Mouse (Mus musculus): ENCODE results near the gene Fyco1. TPM values are rescaled to one million over a fixed set of nuclear protein-coding genes. Genes with fewer than 3 reads are reported as not detected.
"Not testable (repeated sequence)": the region's sequence is repeated elsewhere in the genome, so short reads cannot be mapped to it uniquely, and the experiment has no call there.

Gene Fyco1
- total RNA-seq, 2 experiments from 2014 or later: 41.3 to 47.8 TPM

DNA sequence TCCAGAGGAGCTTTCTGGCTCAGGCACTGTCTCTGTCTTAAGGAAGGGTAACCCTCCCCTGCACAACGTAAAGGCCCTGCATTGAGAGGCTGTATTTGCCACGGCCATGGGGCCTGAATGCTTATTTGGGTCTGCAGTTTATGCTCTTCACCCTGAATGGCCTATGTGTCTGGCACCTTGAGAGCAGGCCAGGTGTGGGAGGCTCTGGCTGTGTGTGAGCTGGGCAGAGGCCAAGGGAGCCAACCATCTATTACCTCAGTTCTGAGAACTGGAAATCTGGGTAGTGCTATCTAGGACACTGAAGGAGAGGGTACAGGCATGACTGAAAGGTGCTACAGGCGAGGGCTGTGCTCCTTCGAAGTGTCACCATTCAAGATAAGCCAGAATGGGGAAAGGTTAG lies 36.9 kb downstream of the Fyco1 start:
- no peak for DNase-seq

DNA sequence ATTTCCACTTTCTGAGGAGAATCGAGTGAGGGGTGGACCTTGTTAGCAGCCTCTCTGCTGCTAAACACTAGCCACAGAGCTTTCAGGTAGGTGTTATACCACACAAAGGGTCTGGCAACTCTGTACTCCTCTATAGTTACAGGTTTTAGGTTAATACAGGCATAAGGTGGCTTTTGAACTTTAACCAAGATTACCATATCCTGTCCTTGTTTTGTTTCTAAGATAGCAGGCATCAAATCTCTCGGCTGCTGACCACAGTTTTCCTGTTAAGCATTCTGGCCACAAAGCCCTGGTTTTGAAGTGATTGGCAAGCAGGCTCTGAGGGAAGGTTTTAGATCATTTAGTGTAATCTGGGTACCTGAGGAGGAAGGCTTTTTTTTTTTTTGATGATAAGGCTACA lies 37.4 kb downstream of the Fyco1 start:
- no peak for DNase-seq

DNA sequence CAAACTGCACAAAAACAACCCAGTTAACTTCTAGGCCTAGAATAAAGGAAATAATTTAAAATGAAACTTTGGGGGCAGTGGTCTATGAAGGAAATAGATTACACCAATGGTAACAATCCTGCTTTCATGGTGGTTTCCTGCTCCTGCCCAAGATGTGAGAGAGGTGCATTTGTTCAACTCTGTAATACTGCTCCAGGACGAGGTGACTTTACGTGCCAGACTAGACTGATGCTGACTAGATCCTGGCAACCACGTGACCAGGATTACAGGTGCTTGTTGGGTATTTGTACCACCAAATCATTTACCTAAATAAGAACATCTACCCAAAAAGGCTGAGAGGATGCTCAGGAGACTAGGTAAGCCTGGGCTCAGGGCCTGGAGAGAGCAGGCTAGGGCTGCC lies 39.9 kb downstream of the Fyco1 start:
- no peak for DNase-seq

DNA sequence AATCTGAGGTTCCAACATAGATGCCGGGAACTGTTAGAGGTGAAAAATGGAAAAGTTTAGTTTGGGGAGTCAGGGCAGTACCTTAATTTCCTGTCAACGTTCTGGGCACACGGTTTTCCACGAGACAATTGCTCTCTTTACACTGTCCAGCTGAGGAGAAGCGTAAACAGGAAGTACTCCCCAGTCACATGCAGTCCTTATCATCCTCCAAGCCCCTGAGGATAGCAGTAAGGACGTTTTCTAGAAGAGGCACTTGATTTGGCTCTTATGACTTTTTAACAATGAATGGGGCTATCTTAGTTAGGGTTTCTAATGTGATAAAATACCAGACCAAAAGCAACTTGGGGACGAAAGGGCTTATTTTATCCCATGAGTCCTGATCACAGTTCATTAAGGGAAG lies 43.1 kb downstream of the Fyco1 start:
- no peak for DNase-seq

DNA sequence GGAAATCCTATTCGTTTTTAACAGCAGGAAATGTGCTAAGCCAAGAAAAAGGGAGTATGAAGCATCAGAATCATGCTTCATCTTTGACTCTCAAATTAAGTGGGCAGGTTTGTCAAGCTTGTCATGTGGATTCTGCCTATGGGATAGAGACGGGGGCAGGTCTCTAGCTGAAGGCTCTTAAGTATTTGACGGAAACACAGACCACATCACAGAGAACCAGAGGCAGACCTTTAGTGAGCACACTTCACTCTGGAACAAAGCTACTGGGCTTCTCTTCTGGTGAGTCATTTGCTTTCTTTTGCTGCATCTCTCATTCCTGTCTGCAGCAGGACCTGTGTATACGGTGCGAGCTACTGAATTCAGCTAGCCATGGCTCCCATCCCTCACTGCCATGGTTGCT lies 45.4 kb downstream of the Fyco1 start, which contains the start of gene Cxcr6:
Gene Cxcr6, plus strand, starts transcription at position 209 of the 400 bp plus-strand sequence.
- no peak for DNase-seq

DNA sequence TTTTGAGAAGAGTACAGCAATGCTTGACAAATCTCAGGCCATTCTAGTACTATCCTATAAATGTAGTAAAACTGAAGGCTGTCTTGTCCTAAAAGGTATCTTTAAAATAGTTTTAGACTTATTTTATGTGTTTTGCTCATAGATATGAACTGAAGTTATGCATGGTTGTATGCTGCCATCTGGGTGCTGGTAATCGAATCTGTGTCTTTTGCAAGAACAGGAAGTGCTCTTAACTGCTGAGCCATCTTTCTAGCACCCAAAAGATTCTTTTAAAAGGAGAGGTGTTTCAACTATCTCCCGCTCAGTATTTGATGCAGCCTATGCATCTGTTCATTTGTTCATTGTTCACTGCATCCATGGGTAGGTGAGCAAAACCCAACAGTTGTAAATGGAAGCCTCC lies 46.5 kb downstream of the Fyco1 start:
- no peak for DNase-seq

DNA sequence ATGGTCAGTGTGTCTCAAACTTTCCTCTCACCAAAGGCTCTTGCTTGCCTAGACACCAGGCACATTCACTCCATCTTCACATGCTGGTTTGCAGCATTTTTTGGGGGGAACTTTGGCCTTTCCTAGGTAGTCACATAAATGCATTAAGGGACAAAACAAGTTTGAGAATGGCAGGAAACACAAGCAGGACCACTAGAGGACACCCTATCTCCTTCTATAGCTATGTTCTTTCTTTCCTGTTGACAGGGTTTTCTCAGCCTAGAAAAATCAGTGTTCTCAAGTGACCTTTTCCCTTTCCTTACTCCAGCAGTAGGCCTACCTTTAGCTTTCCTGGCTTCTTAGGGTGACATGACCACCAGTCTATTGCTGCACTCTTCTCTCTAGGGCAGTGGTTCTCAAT lies 48.8 kb downstream of the Fyco1 start:
- no peak for DNase-seq

DNA sequence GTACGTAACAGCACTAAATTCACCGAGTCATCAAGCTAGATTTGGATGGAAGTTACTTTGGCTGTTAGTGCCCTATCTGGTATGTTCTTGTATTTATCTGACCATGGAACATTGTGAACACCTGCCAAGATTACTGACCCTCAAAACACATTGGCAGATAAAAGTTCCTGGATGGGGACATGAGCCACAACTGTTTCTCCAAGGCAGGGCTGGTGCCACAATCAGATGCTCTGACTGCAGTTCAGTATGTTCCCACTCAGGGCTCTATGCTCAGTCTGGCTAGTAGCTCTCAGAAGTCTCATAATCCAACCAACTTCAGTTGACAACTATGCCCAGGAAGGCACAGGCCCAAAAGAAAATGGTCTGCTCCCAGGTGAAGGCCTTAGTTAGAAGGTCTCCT lies 49.3 kb downstream of the Fyco1 start:
- DNase-seq: no peak

DNA sequence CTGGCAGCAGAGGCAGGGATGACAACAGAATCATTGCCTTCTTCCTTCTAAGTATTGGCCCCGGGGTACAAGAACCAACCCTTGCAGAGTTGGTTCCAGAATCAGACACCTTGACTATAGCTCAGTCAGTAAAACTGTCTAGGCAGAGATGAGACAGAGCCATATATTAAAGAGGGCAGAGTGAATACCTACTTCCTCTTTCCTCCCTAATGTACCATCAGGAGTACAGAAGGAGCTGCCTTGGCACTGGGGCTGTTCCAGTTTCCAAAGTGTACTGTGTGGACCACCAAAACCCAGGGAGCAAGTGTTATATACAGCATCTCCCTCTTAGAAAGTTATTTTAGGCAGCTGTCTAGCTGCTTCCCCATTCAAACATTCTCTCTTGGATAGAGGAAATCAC lies 50.2 kb downstream of the Fyco1 start:
- no peak for DNase-seq

DNA sequence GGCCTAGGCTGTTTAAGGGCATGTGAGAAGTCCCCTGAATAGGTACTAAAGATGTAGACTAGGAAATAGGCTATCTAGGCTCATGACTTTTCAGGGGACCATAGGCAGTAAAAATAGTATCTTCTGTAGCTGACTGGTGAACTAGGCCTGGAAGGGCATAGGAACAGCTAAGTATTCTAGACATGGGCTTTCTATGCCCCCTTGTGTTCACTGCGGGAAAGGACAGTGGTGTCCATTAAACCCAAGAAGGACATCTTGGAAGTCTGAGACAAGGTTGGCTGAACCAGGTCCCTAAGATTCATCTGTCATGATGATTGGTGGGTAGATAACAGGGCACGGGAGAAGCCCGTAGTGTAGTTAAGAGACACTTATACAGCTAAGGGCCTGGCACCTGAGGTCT lies 55.5 kb downstream of the Fyco1 start:
- peak; percentile 11 to 21 for DNase-seq

DNA sequence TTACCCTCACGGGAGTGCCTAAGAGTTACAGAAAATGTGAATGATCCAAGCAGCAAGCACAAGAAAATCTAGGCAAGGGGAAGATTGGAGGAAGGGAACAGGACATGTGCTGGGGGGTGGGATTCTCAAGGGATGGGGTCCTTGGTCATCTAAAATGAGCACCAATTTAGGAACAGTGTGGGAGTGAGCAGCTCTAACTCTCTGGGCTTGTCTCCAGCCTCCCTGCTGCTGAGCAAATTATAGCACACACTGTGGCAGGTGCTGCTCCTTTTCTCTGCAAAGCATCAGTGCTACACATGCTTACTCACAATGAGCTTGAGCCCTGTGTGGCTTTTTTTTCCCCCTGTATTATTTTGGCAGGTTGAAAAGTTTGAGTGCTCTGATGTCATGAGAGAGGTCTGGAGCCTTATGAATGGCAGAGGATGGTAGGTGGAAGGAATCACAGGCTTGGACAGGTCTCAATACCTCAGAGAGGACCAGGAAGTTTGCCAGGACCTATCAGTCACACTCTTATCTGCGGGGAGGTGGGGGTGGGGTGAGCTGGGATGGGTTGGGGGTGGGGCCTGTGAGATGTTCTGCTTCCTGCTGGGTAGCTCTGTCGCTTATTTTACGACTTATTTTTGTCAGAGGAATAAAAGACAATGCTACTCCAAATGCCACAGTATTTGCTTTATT lies 62.7 kb downstream of the Fyco1 start:
- no peak for DNase-seq

DNA sequence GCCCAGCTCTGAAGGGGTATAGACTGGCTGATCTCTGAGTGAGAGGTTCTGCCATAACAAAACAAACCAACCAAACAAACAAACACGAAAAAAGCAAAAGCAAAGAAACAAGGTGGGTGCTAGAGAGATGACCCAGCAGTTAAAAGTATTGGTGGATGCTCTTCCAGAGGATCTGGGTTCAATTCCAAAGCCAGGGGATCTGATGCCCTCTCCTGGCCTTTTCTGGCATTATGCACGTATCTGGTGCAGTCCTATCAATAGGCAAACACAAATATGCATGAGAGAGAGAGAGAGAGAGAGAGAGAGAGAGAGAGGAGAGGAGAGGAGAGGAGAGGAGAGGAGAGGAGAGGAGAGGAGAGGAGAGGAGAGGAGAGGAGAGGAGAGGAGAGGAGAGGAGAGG lies 78.4 kb downstream of the Fyco1 start:
- not testable (repeated sequence) for DNase-seq

DNA sequence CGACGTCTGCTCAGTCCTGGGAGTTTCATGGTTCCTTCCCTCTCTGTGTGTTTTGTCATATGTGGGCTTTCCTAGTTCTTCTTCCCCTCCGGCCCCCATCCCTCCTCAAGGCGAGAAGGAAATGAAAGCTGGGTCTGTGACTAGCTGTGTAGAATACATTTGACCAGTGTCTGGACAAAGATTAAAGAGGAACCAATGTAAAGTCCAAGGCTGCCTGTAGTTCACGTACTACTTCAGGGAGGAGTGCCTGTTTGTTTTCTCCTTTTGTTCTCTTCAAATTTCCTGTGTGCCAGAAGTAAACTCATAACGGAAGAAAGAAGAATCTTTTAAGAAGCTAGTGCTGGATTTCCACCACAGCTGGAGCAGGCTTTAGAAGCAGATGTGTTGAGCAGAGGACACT lies 82.2 kb downstream of the Fyco1 start:
- DNase-seq: no peak

DNA sequence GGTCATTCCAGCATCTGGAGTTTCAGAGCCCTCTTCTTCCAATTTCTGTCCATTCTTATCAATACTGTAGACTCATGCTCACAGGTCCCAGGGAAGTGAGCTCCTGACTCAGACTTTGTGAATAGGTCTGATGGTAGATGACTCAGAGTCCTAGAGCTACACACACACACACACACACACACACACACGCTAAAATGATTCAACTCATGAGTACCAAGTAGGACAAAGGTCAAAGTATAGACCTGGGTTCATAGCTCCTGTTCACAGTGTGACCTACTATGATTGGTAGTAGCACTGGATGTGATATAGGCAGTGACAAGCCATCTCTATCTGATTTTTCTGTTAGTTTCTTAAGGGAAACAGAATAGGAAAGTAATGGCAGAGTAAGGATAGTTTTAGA lies 83.3 kb downstream of the Fyco1 start:
- DNase-seq: no peak

DNA sequence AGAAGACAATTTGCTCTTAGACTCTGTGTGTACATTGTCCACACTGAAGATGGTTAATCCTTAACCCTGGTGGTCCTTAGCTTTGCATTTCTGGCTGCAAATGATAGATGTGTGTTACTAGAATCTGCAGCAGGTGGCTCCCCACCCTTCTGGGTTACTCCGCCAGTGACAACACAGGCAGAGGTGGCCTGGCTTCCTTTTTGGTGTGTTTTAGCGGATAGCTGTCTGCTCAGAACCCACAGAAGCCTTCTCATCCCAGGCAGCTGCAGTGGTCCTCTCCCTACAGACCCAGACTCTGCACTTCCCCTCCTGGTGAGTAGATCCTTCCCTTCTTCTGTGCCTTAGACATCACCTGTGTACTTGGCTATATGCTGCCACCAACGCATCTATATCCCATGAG lies 84.7 kb downstream of the Fyco1 start:
- DNase-seq: no peak

DNA sequence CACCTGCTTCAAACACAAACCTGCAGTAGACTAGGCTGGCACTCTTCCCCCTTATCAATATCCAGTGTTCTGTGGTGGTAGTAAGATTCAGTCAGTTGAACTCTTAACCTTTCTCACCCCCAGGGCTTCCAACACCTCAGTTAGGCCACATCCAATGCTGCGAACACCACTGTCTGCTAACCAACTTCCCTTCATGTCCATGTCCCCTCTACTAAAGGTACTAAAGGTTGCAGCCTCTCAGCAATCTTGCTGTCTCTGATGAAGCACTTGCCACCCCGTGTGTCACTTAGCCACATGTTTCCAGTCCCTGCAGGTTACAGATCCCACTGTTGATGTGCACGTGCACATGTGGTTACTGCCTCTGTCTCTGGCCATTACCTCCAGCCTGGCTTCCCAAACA lies 87.9 kb downstream of the Fyco1 start:
- no peak for DNase-seq

DNA sequence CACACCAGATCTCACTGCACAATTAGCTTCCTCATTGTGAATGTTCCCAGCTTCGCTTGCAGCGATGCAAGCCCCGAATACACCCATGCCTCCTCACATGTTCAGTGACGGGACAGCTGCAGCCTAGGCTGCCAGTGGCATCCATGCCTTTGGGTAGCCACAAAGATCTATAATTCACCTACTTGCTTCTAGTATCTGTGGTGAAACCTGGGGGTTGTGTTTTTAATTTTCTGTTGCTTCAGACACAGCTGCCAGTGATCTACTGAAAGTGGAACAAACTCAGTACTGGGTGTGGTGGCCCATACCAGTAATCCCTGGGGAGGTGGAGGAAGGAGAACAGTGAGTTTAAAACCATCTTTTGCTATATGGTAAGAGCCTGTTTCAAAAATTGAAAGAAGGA lies 88.8 kb downstream of the Fyco1 start:
- no peak for DNase-seq

DNA sequence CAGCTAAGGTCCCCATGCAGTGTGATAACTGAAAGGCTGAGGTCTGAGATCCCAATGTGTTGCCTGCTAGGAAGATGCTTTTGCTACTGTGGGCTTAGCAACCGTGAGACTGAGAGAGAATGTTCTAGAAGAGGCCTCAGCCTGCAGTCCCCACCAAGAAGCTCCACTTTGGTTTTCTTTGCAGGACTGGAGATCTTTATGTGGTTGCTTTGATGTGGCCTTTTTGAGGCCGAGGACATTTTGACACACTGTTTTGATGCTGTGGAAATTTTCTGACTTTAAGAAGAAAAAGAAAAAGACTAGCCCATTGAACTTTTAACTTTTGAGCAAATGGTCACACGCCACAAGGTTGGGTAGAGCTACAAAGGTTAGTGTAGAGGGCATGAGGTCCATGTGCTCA lies 90.9 kb downstream of the Fyco1 start:
- DNase-seq: no peak

DNA sequence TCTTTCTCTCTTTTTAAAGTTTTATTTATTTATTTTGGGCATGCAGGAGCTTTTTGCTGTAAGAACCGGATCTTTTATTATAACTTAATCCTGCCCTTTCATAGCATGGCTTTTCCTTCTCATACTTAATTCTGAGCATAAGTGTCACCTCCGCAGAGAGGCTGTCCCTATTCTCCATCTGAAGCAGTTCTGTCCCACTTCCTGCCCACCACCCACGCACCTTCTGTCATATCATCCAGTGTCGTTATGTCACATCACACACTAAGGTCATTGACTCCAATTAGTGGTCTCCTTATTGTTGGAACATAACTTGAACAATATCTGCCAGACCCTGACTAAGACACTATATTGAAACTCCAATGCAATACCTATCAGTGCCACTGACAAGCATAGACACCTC lies 93.1 kb downstream of the Fyco1 start:
- no peak for DNase-seq

DNA sequence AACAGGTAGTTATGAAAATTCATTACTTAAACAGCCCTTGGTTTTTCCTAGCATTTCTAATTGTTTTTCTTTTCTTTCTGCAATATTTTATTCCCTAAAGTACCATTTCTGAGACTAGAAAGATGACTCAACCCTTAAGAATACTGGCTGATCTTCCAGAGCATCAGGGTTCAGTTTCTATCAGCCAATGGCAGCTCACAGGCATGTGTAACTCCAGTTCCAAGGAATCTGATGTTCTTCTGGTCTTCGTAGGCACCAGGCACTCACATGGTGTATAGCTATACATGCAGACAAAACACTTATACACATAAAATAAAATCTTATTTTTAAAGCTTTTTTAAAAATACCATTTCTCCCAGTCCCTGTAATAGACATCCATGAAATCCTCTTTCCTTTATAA lies 93.5 kb downstream of the Fyco1 start:
- no peak for DNase-seq

DNA sequence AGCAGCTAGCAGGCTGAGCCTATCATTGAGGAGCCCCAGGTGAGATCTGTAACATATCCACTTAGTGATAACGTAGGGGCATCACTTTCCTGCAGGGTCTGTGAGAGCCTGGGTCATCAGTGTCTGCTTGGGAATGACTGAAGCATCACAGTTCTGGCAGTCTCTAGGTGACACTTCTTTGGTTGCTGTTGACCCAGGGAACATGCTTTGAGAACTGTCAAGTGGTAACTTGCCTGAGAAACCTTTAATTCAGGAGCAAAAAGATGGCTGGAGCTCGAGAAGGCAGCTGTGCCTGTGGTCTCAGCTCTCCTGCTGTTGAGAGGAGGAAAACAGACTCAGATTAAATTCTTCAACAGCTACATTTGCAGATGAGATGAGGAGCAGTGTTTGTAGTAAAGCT lies 94.4 kb downstream of the Fyco1 start:
- no peak for DNase-seq

DNA sequence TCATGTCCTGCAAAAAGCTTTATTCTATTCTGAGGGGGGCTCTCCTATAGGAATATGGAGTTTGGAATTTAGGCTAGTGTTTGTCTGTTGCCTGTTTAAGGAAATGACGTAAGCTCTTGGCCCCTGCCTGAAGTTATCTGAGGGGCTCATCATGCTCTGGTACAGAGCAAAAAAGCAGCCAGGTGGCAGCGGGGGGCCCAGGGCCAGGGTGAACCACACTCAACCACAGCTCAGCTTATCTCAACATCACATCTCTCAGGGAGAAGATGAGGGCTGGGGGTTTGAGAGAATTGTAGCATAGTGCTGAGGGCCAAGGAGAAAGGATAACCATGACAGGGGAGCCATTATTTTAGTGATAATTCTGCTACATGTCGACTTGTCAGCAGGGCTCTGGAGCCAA lies 94.9 kb downstream of the Fyco1 start:
- DNase-seq: no peak

DNA sequence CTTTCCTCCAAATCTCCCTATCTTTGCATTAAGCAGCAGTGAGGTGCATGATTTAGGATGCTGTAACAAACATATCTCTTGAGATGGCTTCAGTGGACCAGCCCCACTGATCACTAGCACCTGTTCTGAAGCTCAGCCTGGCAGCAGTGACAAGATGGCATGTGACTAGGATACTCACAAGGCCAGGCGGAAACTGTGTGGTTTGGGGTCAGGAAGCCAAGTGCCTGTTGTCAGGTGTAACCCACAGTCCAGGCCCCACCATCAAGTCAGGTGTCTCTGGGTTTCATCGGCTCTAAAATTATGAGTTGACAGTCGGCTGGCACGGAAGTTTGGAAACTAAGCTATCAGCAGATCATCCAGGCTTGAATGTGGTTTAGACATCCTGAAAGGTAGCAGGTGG lies 97.4 kb downstream of the Fyco1 start:
- no peak for DNase-seq

DNA sequence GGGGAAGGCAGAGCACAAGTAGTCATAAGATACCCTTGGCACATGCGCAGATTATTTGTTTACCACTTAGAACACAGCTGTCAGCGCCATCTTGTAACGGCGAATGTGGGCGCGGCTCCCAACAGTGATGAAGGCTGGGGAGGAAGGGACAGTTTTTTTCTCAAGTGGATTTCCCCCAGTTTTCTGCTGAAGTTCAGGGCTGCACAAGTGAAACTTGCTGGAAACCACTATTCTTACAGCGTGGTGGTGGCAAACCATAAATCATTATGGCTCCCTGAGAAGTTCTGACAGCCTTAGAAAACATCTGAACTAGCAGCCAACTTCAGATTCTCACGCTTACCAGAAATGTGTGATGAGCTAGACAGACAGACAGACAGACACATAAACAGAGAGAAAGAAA lies 102.0 kb downstream of the Fyco1 start:
- DNase-seq: not testable (repeated sequence)

DNA sequence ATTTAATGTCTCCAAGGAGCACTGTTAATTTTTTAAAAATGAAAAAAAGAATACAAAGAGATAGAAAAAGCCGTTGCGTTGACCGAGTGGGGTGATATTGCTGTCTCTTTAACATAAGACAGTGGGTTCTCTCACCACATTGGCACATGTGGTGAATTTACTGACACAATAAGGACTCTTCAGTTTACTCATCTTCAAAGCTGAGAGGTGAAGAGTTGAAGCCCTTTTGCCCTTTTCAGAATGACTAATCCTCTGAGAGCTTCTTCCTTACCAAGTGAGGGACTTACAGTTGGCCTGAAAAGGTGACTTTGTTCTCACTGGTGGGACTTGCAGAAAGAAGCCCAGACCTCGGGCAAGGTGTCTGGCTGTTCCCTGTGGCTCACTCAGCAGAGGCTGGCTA lies 110.9 kb downstream of the Fyco1 start:
- no peak for DNase-seq
